Mouse (Mus musculus): ENCODE measurements around the gene Olfr539. TPM values are rescaled to one million over a fixed set of nuclear protein-coding genes. Genes with fewer than 3 reads are reported as not detected.
"Not testable (repeated sequence)": the region's sequence is repeated elsewhere in the genome, so short reads cannot be mapped to it uniquely, and the experiment has no call there.

Olfr539 gene
- total RNA-seq (2021) = not detected

DNA sequence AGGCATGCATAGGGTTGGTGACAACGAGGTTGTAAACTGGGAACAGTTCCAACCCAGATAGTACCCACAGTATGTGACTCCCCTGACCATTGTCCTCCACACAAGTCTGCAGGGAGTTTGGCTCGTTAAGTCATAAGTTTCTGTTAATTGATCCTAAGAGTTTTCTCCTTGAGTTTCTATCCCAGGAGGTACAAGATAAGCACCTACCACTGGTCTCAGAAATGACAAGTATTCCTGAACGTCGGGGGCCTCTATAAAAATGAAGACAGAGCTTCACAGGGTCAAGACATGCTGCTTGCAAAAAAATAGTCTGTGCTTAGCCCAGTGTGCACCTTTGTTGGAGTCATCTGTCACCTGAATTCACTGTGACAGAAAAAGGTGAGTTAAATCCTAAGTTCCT is at the start of gene Olfr539:
Gene Olfr539 (plus strand): TSS at position 301 of the 400 bp plus-strand sequence.
- intact Hi-C loops (cut with DNase I) = no loop called here
- no peak for DNase-seq

DNA sequence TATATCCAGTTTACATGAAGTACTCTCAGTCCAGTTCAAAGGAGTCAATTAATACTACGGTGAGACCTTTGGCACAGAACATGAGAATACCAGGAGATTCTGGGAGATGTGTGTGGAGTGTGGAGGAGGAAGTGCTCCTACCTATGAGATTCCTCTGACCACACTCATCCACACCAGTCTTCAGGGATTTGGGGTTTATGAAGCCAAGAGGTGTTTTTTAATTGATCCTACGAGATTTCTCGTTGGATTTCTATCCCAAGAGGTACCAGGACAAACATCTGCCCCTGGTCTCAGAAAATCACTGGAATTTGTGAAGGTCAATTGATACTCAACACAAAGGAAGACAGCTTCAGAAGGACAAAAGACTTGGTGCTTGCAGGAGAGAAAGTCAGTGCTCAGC is 31.1 kb upstream of the Olfr539 start, which contains the start of gene Olfr61:
Gene Olfr61 (plus strand): TSS at position 301 of the 400 bp plus-strand sequence.
- DNase-seq; intact Hi-C loops (cut with DNase I): not testable (repeated sequence)

DNA sequence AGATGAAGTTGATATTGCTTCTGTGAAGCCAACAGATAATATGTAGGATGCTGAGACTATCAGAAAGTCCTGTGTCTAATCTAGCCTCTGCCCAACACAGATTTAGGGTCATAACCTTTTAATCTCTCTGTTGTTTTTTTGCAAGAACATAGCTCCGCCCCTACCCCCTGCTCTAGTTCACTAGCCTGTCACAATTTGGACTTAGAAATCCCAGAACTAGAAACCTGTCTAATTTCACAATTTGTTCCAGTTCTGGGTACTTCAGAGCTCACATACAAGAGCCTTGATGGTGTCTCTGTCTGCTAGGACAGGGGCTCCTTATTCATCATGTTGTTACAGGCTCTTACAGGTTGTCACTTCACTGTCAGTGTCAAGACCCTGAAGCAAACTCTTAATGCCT is 29.2 kb upstream of the Olfr539 start:
- intact Hi-C loops (cut with DNase I) = no loop called here
- DNase-seq = no peak

DNA sequence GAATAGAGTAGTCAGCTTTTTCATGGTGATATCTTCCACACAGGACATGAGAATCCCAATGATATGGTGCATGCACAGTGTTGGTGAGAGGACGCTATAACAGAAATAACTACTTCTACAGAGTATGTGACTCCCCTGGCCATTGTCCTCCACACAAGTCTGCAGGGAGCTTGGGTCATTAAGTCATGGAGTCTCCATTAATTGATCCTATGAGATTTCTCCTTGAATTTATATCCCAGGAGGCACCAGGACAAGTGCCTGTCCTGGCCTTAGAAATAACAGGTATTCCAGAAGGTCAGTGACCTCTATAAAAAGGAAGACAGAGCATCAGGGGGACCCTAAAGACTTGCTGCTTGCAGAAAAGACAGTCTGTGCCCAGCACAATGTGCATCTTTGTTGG is 13.6 kb upstream of the Olfr539 start, which contains the start of gene Olfr53:
Gene Olfr53 (plus strand): TSS at position 301 of the 400 bp plus-strand sequence.
- no peak for DNase-seq
- intact Hi-C loops (cut with DNase I) = no loop called here

DNA sequence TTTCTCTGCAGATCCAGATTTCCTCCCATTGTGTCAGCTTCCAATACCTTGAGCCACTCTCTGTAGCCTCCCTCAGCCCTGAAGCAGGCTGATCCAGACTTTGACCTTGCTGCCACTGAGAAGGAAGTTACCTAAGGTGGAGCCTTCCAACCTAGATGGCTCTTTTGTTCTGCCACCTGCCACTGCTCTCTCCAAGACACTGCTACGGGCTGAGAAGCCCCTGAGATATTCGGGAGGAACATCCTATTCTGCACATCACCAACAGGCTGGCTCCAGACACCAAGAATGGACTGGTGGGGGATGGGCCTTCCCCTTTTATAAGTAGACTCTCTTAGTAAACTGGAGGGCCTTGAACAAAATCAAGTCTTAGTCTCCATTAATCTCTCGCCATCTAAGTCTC is 11.0 kb downstream of the Olfr539 start:
- intact Hi-C loops (cut with DNase I); DNase-seq: not testable (repeated sequence)

DNA sequence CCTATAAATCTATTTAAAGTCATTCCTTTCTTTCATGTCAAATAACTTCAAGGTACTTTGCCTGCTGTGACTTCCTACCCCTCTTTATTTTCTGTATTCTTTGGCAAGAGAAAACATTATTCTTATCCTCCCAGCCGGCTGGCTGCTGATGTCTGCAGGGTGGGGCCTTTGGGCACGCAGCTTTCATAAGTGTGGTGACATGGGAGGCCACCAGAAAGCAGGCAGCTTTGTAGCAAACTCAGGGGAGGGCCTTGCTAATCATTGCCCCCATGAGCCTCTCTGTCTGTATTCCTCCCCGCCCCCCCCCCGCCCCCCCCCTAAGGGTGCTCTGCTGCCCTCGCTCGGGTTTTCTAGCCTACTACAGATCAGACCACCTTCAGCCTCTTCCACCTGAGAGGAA is 16.1 kb downstream of the Olfr539 start:
- DNase-seq = no peak
- intact Hi-C loops (cut with DNase I) = no loop called here

DNA sequence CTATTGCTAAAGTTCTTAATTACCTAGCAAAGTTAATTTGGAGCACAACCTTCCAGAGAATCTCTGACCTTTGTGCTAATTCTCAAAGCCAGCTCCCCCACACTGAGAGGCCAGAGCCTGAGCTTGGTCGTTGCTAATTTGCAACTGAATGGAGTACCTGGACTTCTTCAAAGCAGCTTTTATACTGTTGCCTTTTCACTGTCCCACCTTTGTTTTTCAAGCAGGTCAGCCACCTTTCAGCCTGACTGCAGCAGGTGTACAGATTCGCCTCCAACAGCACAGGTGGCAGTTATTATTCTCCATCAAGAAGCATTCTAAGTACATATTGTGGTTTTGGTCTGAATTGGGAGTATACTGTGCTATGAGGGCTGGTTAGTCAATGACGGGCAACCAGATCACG is 19.9 kb downstream of the Olfr539 start:
- DNase-seq; intact Hi-C loops (cut with DNase I): not testable (repeated sequence)

DNA sequence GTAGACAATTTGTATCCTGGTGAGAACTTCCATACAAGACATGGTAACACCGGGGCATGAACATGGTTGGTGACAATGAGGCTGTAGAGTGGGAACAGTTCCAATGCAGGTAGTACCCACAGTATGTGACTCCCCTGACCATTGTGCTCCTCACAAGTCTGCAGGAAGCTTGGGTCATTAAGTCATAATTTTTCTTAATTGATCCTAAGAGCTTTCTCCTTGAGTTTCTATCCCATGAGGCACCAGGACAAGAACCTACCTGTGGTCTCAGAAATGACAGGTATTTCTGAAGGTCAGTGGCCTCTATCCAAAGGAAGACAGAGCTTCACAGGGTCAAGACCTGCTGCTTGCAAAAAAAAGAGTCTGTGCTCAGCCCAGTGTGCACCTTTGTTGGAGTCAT is 21.9 kb downstream of the Olfr539 start, which contains the start of gene Olfr45:
Gene Olfr45 (plus strand): TSS at position 301 of the 400 bp plus-strand sequence.
- intact Hi-C loops (cut with DNase I) = loop anchor here (5.0 kb wide), 1 partner anchor 39 kb away; no protein-coding TSS in a partner anchor
- no peak for DNase-seq

DNA sequence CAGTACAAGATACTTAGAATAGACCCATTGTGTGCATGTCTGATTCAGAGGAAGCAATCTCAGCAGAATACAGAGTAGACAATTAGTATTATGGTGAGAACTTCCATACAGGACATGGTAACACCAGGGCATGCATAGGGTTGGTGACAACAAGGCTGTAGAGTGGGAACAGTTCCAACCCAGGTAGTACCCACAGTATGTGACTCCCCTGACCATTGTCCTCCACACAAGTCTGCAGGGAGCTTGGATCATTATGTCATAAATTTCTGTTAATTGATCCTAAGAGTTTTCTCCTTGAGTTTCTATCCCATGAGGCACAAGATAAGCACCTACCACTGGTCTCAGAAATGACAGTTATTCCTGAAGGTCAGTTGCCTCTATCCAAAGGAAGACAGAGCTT is 37.2 kb downstream of the Olfr539 start, which contains the start of gene Olfr541:
Gene Olfr541 (plus strand): TSS at position 301 of the 400 bp plus-strand sequence.
- intact Hi-C loops (cut with DNase I) = no loop called here
- DNase-seq = no peak

DNA sequence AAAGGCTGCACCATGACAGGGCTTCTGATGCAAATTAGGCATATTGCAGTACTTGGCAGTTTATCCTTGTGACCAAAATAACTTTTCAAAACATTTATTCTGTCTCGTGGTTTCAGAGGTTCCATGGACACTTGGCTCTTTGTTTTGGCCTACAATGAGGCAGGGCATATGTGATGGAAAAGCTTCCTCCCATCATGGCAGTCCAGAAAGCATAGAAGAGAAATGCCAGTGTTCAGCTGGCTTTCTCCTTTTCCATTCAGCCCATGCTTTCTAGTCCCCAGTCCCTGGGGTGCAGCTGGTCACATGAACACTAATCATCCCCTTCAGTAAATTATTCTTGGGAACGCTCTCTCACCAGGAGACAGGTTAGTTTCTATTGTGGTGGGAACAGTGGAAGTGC is 46.6 kb downstream of the Olfr539 start:
- intact Hi-C loops (cut with DNase I) = no loop called here
- no peak for DNase-seq

DNA sequence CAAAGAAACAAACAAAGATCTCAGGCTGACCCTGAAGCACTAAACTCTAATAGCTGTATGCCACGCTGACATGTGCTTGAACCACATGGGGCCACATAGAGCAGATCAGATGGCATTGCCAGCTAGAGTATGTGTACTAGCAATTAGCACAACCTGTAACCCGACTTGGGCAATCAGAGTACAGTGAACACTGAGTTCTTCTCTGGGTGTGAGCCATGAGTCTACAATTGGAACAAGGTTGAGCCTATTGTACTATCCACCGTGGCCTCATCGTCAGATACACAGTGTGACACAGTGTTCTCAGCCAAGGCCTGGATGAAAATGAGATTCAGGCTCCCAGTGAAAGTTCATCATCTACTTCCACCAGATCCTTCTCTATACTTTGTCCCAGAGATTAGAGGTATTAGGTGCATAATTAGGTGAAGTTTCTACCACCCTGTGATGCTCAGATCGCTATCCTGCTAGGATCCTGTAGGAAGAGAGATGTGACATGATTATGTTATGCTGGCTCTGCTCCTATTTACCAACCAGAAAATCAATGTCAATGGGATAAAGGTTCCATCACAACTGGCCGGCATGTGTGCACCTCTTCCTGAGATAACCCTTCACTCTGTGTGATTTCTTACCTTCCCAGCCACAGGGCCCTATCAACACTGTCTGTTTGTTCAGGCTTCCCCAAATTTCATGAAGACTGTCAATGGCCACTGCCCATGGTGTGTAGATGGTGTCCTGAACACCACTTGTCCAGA is 48.0 kb downstream of the Olfr539 start:
- DNase-seq = no peak
- intact Hi-C loops (cut with DNase I) = no loop called here

DNA sequence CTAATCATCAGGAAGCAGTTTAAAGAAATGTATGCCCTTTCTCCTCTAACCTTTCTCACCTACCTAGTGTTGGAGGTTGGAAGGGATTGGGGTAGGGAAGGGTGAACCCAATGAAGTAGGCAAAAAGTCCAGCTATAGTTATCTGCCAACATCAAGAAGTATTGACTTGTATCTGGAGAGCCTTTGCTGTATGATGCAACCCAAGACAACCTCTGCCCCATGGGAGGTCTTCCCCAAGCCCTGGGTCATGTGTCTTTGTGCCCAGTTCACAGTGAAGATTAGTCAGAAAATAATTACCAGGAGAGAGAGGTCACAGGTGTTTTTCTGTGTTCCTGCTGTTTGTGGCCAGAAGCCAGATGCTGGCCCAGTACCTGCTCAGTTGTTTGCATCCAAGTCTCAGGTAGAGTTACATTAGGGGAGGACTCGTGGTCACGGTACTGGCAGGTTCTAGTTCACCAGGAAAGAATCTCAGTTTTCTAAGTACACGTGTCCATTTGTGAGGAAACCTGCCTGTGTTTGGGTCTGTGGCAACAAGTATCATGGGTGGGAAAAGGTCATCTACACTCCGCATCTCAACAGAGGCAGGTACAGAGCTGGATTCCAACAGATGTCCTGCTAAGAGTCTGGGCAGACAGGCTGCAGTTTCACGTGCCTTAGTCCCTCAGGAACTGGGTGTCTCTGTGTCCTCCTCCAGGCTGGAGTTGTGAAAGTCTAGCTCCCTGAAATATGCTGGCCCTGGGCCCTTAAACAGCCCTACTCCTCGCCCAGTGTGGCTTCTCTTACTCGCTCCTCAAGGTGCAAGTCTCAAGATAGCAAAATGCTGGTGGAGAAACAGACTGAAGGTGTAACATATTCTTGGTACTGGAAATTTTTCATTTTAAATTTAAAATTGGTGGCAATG is 57.7 kb downstream of the Olfr539 start:
- no peak for DNase-seq
- intact Hi-C loops (cut with DNase I) = no loop called here

DNA sequence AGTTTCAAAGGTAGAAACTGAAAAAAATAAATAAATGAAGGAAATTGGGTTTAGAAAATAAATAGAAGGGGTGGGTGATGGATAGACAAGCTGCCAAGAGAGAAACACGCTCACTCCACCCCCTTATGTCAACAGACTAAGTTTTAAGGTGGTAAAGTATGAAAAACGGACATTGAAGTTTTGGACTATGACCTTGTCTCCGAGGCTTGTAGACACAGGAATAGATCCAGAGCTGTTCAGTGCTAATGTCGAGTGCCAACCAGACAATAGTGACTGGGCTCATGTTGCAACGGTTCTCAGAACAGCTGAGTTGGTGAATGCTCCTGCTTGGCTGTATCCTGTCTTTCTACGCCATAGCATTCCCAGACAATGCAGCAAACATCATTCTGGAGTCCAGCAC is 61.4 kb downstream of the Olfr539 start:
- intact Hi-C loops (cut with DNase I) = no loop called here
- DNase-seq = no peak

DNA sequence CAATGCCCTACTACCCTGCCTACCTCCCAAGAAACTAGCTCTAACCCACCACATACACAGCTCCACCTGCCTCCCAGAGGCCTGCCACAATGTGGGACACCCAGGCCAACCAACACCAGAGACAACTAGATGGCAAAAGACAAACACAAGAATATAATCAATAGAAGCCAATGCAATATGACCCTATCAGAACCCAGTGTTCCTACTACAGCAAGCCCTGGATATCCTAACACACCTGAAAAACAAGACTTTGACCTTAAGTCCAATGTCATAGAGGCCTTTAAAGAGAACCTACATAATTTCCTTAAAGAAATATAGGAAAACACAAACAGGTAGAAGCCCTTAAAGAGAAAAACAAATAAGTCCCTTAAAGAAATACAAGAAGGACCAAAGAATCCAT is 65.8 kb downstream of the Olfr539 start:
- intact Hi-C loops (cut with DNase I) = no loop called here

More for the DNA sequence above, 65.8 kb downstream of the Olfr539 start:
- no peak for DNase-seq

Other genes starting within 250 kb of the Olfr539 start
- gene Olfr532, start 238.3 kb upstream of the Olfr539 start, total RNA-seq (2021) = not detected
- gene Olfr533, start 196.6 kb upstream of the Olfr539 start, total RNA-seq (2021) = not detected
- gene Olfr535, start 175.7 kb upstream of the Olfr539 start, total RNA-seq (2021) = not detected
- not detected for gene Olfr536, start 152.5 kb upstream of the Olfr539 start, total RNA-seq (2021)
- not detected for gene Olfr538, start 92.0 kb upstream of the Olfr539 start, total RNA-seq (2021)
- gene Olfr46, start 58.7 kb upstream of the Olfr539 start, total RNA-seq (2021) = not detected
- not detected for gene Olfr61, start 31.0 kb upstream of the Olfr539 start, total RNA-seq (2021)
- not detected for gene Olfr53, start 13.5 kb upstream of the Olfr539 start, total RNA-seq (2021)
- gene Olfr45, start 22.0 kb downstream of the Olfr539 start, total RNA-seq (2021) = not detected
- gene Olfr541, start 37.3 kb downstream of the Olfr539 start, total RNA-seq (2021) = not detected
- gene Cyp2e1, start 103.8 kb downstream of the Olfr539 start, total RNA-seq (2021) = under 1 TPM; 0.24 to 0.47 TPM
- gene Syce1, start 127.9 kb downstream of the Olfr539 start, total RNA-seq (2021) = not detected
- gene Zfp941, start 162.2 kb downstream of the Olfr539 start, total RNA-seq (2021) = under 1 TPM; 0.45 to 0.47 TPM
- not detected for gene Urah, start 175.1 kb downstream of the Olfr539 start, total RNA-seq (2021)
- 10 to 100 TPM; 19.6 to 23.6 TPM for gene Scgb1c1, start 185.6 kb downstream of the Olfr539 start, total RNA-seq (2021)
- not detected for gene Odf3, start 187.9 kb downstream of the Olfr539 start, total RNA-seq (2021)
- gene Gm45785, start 196.4 kb downstream of the Olfr539 start, total RNA-seq (2021) = not detected
- 10 to 100 TPM; 27.0 to 29.8 TPM for gene Ric8a, start 197.0 kb downstream of the Olfr539 start, total RNA-seq (2021)
- 10 to 100 TPM; 13.1 to 15.9 TPM for gene Bet1l, start 197.6 kb downstream of the Olfr539 start, total RNA-seq (2021)
- 100 to 1,000 TPM; 111 to 114 TPM for gene Psmd13, start 222.0 kb downstream of the Olfr539 start, total RNA-seq (2021)
- gene Sirt3, start 222.4 kb downstream of the Olfr539 start, total RNA-seq (2021) = 10 to 100 TPM; 53.4 to 58.2 TPM
- gene Cox8b, start 240.5 kb downstream of the Olfr539 start, total RNA-seq (2021) = 1,000 to 10,000 TPM; 1,771 to 1,883 TPM

Measured in heart, postnatal 10 days (tissue).